Mouse (Mus musculus): ENCODE data around the gene Dnaic1. TPM values are rescaled to one million over a fixed set of nuclear protein-coding genes. Genes with fewer than 3 reads are reported as not detected.
A peak's percentile ranks its signal among the peaks of the same experiment; 100 is the strongest.

Dnaic1 gene
- polyA plus RNA-seq, 1 experiment: not detected

DNA sequence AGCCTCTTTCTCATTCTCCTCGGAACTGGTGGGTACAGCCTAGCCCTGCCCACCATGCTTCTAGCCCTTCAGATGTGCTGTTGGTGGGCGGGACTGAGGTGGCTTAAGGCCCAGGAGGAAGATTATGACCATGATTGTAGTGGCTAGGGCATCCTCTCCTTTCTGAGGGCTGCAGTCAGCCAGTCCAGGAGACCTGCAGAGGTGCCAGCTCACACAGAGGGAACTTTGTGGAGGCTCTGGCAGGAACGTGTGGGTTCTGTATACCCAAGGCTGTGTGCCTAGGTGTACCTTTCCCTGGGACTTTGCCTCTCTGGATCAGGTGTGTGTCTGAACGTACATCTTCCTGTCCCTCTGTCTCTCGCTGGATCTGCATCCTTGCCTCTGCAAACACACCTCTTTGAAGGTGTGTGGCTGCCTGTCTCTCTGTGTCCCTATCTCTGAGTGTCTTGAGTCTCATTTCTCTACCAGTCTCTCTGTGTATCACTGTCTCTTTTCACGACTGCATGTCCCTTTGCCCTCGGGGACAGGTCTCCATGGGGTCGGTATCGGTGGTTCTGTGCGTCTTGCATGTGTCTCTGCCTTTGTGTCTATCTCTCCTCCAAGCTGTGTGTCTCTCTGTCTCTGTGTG is 69.8 kb downstream of the Dnaic1 start:
- no peak for TF ChIP-seq CTCF (IDR thresholded peaks at IDR 0.05; ENCODE audit: low read depth, low read length)
- TF ChIP-seq POLR2A (IDR thresholded peaks at IDR 0.05; ENCODE audit: borderline replicate concordance, low read depth, low read length): no peak
- H3K4me3 ChIP-seq (ENCODE audit: insufficient read depth, low read length): peak overlapping the region; percentile 57

DNA sequence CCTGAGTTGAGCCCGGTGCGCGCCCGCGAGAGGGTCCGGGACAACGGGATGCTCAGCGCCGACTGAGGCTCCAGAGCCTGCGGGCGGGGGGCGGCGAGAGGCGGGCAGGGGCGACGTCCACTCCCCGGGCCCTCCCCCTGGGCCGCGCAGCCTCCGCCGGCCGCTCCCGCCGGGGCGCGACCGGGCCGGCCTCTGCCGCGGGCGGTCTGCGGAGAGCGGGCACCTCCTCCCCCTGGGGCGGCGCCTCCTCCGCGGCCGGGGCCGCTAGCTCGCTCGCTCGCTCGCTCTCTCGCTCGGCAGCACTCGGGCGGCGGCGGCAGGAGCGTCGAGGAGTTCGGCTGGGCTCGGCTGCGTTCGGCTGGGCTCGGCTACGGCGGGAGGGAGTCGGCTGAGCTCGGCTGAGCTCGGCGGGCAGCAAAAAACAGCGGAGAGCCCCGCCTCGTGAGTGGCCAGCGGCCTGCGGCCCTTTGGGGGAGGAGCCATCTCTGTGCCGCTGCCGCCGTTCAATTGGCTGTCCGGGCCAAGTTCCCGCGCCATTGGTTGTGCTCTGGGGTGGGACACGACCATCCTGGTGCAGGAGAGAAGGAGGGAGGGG is 70.4 kb downstream of the Dnaic1 start, which contains the start of gene Enho:
Gene Enho (minus strand): TSS at position 412 of the 595 bp plus-strand sequence.
- TF ChIP-seq POLR2A (IDR thresholded peaks at IDR 0.05; ENCODE audit: borderline replicate concordance, low read depth, low read length) (no peak), CTCF (IDR thresholded peaks at IDR 0.05; ENCODE audit: low read depth, low read length) (no peak)
- H3K4me3 ChIP-seq (ENCODE audit: insufficient read depth, low read length): peak within 1 kb of the TSS; percentile 57
- no peak within 1 kb of the TSS for H3K27ac ChIP-seq (ENCODE audit: insufficient read depth, low read depth, low read length)
- peaks cover 11% of the 10 kb centered on the region for H3K4me1 ChIP-seq (ENCODE audit: control insufficient read depth, insufficient read depth, low read length)

More for the DNA sequence above, 69.8 kb downstream of the Dnaic1 start:
- Histone ChIP-seq H3K27ac (ENCODE audit: insufficient read depth, low read depth, low read length) (no peak overlapping the region), H3K4me1 (ENCODE audit: control insufficient read depth, insufficient read depth, low read length) (peaks cover 11% of the 10 kb centered on the region)

DNA sequence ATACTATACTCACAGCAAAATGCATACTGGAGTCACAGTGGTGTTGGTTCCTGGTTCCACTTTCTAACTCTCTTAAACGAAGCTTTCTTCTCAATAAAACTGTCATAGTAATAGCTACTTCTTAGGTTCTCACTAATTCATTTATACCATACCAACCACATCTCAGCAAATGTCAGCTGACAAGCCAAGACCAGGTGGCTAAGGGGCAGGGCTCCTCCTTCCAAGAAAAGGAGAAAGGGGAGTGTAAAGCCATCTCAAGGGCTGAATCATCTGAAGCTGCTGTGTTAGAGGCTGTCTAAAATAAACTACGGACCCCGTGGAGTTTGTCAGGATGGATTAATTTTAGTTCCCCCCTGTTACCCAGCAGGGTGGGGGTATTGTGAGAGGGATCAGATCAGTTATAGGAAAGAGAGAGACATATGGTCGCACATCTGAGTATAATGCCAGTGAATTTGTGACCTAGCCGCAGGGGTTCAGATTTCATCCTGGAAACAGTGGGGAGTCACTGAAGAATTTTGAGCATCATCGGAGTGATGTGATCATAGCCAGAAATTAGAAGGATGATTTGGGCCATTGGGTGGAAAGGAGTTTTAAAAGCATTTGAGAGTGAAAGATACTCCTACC is 71.7 kb downstream of the Dnaic1 start:
- TF ChIP-seq POLR2A (IDR thresholded peaks at IDR 0.05; ENCODE audit: borderline replicate concordance, low read depth, low read length) (no peak), CTCF (IDR thresholded peaks at IDR 0.05; ENCODE audit: low read depth, low read length) (no peak)

DNA sequence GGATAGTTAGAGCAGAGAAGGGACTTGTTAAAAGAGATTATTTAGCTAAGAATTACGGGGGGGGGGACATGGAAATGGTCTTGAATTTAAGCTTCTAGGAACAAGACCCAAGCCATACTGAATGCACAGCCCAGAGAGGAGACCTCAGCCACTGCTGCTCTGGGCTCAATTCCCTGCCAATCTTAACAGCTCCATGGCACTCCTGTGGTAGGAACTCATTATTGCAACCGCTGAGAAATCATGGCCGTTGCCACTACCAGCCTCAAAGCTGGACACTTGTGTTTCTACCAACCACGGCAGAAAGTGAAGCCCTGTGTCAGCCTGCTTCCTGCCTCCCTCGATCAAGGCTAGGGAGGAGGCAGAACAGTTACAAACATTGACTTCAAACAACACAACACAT is 75.9 kb downstream of the Dnaic1 start:
- TF ChIP-seq CTCF (IDR thresholded peaks at IDR 0.05; ENCODE audit: low read depth, low read length) (no peak), POLR2A (IDR thresholded peaks at IDR 0.05; ENCODE audit: borderline replicate concordance, low read depth, low read length) (no peak)
- Histone ChIP-seq H3K4me3 (ENCODE audit: insufficient read depth, low read length) (no peak overlapping the region), H3K27ac (ENCODE audit: insufficient read depth, low read depth, low read length) (no peak overlapping the region), H3K4me1 (ENCODE audit: control insufficient read depth, insufficient read depth, low read length) (no peaks in the 10 kb centered on the region)

More for the DNA sequence above, 71.7 kb downstream of the Dnaic1 start:
- no peak overlapping the region for H3K4me3 ChIP-seq (ENCODE audit: insufficient read depth, low read length)
- H3K27ac ChIP-seq (ENCODE audit: insufficient read depth, low read depth, low read length): no peak overlapping the region
- peaks cover 5% of the 10 kb centered on the region for H3K4me1 ChIP-seq (ENCODE audit: control insufficient read depth, insufficient read depth, low read length)

DNA sequence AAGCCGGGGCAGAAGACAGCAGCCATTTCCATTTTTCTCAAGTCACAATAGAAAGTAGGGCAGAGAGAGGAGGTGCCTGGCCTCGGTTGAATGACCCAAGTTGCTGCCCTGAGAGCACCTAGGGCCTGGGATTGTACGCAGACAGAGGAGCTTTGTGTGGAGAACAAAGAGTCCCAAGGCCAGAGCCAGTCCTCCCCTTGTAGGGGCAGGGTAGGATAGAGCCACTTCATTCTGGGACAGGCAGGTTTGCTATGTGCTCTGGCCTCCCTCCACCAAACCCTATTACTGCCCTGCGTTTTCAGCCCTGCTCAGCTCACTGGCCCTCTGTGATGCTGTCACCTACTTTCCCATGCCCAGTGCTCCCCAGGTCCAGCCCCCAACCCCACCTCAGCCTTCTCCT is 78.6 kb downstream of the Dnaic1 start:
- Histone ChIP-seq H3K4me1 (ENCODE audit: control insufficient read depth, insufficient read depth, low read length) (no peaks in the 10 kb centered on the region), H3K27ac (ENCODE audit: insufficient read depth, low read depth, low read length) (no peak overlapping the region), H3K4me3 (ENCODE audit: insufficient read depth, low read length) (no peak overlapping the region)
- TF ChIP-seq CTCF (IDR thresholded peaks at IDR 0.05; ENCODE audit: low read depth, low read length): no peak
- TF ChIP-seq POLR2A (IDR thresholded peaks at IDR 0.05; ENCODE audit: borderline replicate concordance, low read depth, low read length): no peak

DNA sequence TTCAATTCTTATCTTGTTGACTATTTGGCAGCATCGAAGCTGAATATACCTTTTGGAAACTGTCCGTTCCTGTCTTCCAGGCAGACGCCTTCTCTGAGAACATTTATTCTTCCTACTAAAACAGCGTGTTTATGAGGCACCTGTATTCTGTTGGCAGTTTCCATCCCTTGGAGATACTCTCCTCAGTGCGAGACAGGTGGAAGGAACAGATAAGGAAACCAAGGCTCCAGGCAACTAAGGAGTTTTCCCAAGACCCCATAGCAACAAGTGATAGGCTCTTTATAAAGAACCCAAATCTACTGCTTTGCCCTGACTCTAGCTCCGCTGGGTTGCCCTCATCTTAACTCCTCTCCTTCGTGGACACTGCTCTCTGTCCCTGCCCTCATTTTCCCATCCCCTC is 79.1 kb downstream of the Dnaic1 start:
- Histone ChIP-seq H3K4me1 (ENCODE audit: control insufficient read depth, insufficient read depth, low read length) (no peaks in the 10 kb centered on the region), H3K4me3 (ENCODE audit: insufficient read depth, low read length) (no peak overlapping the region), H3K27ac (ENCODE audit: insufficient read depth, low read depth, low read length) (no peak overlapping the region)
- TF ChIP-seq POLR2A (IDR thresholded peaks at IDR 0.05; ENCODE audit: borderline replicate concordance, low read depth, low read length): no peak
- TF ChIP-seq CTCF (IDR thresholded peaks at IDR 0.05; ENCODE audit: low read depth, low read length): no peak

DNA sequence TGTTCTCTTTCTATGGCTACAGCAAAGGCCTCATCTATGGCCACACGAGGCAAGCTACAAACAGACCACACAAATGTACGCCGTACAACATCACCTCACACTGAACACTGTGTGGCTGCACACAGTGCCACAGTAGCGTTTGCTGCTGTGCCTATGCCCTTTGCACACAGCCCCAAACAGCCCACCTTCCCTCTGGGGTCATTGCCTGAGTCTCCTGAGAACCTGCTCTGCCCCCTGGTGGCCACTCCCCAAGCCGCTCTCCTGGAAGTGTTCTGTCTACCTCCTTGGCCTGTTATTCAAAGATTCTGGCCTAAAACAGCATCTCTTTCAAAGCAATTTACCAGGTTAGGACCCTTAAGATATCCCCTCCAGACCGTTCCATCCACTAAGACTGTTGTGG is 83.7 kb downstream of the Dnaic1 start:
- Histone ChIP-seq H3K27ac (ENCODE audit: insufficient read depth, low read depth, low read length) (no peak overlapping the region), H3K4me3 (ENCODE audit: insufficient read depth, low read length) (no peak overlapping the region), H3K4me1 (ENCODE audit: control insufficient read depth, insufficient read depth, low read length) (no peaks in the 10 kb centered on the region)
- TF ChIP-seq CTCF (IDR thresholded peaks at IDR 0.05; ENCODE audit: low read depth, low read length): peak; percentile 92
- no peak for TF ChIP-seq POLR2A (IDR thresholded peaks at IDR 0.05; ENCODE audit: borderline replicate concordance, low read depth, low read length)

DNA sequence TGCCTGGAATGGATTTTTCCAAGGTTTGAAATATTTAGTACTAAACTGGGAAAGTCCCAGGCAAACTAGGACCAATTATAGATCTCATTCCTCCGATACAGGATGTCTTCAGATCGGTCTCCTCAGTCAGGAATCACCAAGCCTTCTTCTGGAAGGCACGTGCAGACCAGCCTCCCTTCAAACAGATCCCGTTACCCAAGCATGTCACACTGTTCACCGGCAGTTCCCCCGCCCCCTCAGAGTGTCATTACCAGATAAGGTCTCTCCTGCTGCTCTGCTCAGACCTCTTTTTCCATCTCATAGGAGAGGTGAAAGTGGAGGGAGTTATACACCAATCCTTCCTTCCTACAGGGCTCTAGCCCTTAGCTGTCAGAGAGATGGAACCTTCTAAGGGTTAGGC is 84.2 kb downstream of the Dnaic1 start:
- no peak overlapping the region for H3K4me3 ChIP-seq (ENCODE audit: insufficient read depth, low read length)
- H3K27ac ChIP-seq (ENCODE audit: insufficient read depth, low read depth, low read length): no peak overlapping the region
- TF ChIP-seq CTCF (IDR thresholded peaks at IDR 0.05; ENCODE audit: low read depth, low read length) (no peak), POLR2A (IDR thresholded peaks at IDR 0.05; ENCODE audit: borderline replicate concordance, low read depth, low read length) (no peak)
- no peaks in the 10 kb centered on the region for H3K4me1 ChIP-seq (ENCODE audit: control insufficient read depth, insufficient read depth, low read length)

DNA sequence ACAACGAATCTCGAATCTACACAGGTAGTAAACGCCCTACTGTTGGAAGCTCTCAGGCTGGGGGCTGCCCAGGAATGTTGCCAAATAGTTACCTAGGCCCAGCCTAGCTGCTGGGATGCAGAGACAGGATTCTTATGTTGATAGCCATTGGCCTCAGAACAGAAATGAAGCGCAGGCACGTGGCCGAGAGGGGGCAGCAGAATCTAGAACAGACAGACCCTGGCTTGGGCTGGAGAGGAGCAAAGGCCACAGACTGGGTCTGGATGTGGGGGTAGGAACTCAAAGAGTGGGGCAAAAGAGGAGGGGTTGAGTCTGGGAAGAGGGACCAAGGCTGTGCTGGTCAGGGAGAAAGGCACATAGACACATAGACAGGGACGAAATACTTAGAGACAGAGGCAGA is 84.6 kb downstream of the Dnaic1 start:
- H3K4me1 ChIP-seq (ENCODE audit: control insufficient read depth, insufficient read depth, low read length): no peaks in the 10 kb centered on the region
- TF ChIP-seq POLR2A (IDR thresholded peaks at IDR 0.05; ENCODE audit: borderline replicate concordance, low read depth, low read length) (no peak), CTCF (IDR thresholded peaks at IDR 0.05; ENCODE audit: low read depth, low read length) (peak; percentile 51; the same call in 1 of the 2 replicates)
- H3K4me3 ChIP-seq (ENCODE audit: insufficient read depth, low read length): no peak overlapping the region
- no peak overlapping the region for H3K27ac ChIP-seq (ENCODE audit: insufficient read depth, low read depth, low read length)

DNA sequence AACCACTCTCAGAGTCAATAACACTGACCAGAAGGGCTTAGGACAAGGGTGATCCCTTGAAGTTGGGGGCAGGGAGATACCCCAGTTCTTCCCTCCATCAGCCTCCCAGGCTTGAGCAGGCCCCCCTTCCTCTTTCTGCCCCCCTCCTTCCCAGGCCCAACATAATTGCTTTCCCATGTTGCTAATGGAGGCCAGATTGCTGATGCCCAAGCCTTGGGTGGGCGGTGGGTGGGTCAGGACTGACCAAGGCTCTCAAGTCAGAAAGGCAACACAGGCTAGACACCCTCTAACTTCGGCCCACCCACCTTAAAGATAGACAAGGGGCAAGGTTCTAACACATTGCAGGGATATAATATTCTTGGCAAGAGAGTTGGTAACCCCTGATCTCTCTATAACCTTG is 86.0 kb downstream of the Dnaic1 start:
- Histone ChIP-seq H3K4me1 (ENCODE audit: control insufficient read depth, insufficient read depth, low read length) (no peaks in the 10 kb centered on the region), H3K4me3 (ENCODE audit: insufficient read depth, low read length) (no peak overlapping the region), H3K27ac (ENCODE audit: insufficient read depth, low read depth, low read length) (no peak overlapping the region)
- no peak for TF ChIP-seq CTCF (IDR thresholded peaks at IDR 0.05; ENCODE audit: low read depth, low read length)
- TF ChIP-seq POLR2A (IDR thresholded peaks at IDR 0.05; ENCODE audit: borderline replicate concordance, low read depth, low read length): no peak

All from bone marrow macrophage, adult 2 months (primary cell).